Mouse (Mus musculus): Measurements from ENCODE around the gene Lime1. TPM values are rescaled to one million over a fixed set of nuclear protein-coding genes. Genes with fewer than 3 reads are reported as not detected.

Gene Lime1
- total RNA-seq, 2 experiments from 2014 or later = 3.8 to 11.5 TPM

Other genes with a start within 250 kb of the Lime1 start
- gene Kcnq2, start 244.8 kb upstream of the Lime1 start, total RNA-seq (2015; ENCODE audit: low replicate concordance) = not detected in 2 replicates
- gene Kcnq2, start 244.8 kb upstream of the Lime1 start, total RNA-seq (2017; ENCODE audit: low replicate concordance) = not detected in 2 replicates
- gene Eef1a2, start 223.1 kb upstream of the Lime1 start, total RNA-seq (2015; ENCODE audit: low replicate concordance) = not detected in 2 replicates
- gene Eef1a2, start 223.1 kb upstream of the Lime1 start, total RNA-seq (2017; ENCODE audit: low replicate concordance) = not detected in 2 replicates
- gene Ppdpf, start 192.8 kb upstream of the Lime1 start, total RNA-seq (2015; ENCODE audit: low replicate concordance) = 45.6 and 74.6 TPM in 2 replicates
- 3.9 and 6.9 TPM in 2 replicates for gene Ppdpf, start 192.8 kb upstream of the Lime1 start, total RNA-seq (2017; ENCODE audit: low replicate concordance)
- 0.21 TPM in 1 of 2 replicates, not detected in the other for gene Ptk6, start 177.3 kb upstream of the Lime1 start, total RNA-seq (2015; ENCODE audit: low replicate concordance)
- gene Ptk6, start 177.3 kb upstream of the Lime1 start, total RNA-seq (2017; ENCODE audit: low replicate concordance) = 0.14 TPM in 1 of 2 replicates, not detected in the other
- gene Srms, start 166.9 kb upstream of the Lime1 start, total RNA-seq (2015; ENCODE audit: low replicate concordance) = not detected in 2 replicates
- gene Srms, start 166.9 kb upstream of the Lime1 start, total RNA-seq (2017; ENCODE audit: low replicate concordance) = not detected in 2 replicates
- 1.3 and 20.8 TPM in 2 replicates for gene Fndc11, start 160.1 kb upstream of the Lime1 start, total RNA-seq (2015; ENCODE audit: low replicate concordance)
- gene Fndc11, start 160.1 kb upstream of the Lime1 start, total RNA-seq (2017; ENCODE audit: low replicate concordance) = 0.98 and 1.4 TPM in 2 replicates
- 8.6 and 10.0 TPM in 2 replicates for gene Helz2, start 138.1 kb upstream of the Lime1 start, total RNA-seq (2015; ENCODE audit: low replicate concordance)
- gene Helz2, start 138.1 kb upstream of the Lime1 start, total RNA-seq (2017; ENCODE audit: low replicate concordance) = 11.8 and 12.1 TPM in 2 replicates
- 23.6 and 24.6 TPM in 2 replicates for gene Gmeb2, start 92.0 kb upstream of the Lime1 start, total RNA-seq (2015; ENCODE audit: low replicate concordance)
- 15.4 and 41.7 TPM in 2 replicates for gene Gmeb2, start 92.0 kb upstream of the Lime1 start, total RNA-seq (2017; ENCODE audit: low replicate concordance)
- not detected in 2 replicates for gene Stmn3, start 65.6 kb upstream of the Lime1 start, total RNA-seq (2015; ENCODE audit: low replicate concordance)
- not detected in 2 replicates for gene Stmn3, start 65.6 kb upstream of the Lime1 start, total RNA-seq (2017; ENCODE audit: low replicate concordance)
- 7.7 and 17.5 TPM in 2 replicates for gene Rtel1, start 60.3 kb upstream of the Lime1 start, total RNA-seq (2015; ENCODE audit: low replicate concordance)
- gene Rtel1, start 60.3 kb upstream of the Lime1 start, total RNA-seq (2017; ENCODE audit: low replicate concordance) = 19.9 and 23.7 TPM in 2 replicates
- 0.77 and 2.3 TPM in 2 replicates for gene Zgpat, start 15.2 kb upstream of the Lime1 start, total RNA-seq (2015; ENCODE audit: low replicate concordance)
- gene Zgpat, start 15.2 kb upstream of the Lime1 start, total RNA-seq (2017; ENCODE audit: low replicate concordance) = 10.5 and 11.0 TPM in 2 replicates
- 0.96 and 11.1 TPM in 2 replicates for gene Arfrp1, start 14.7 kb upstream of the Lime1 start, total RNA-seq (2015; ENCODE audit: low replicate concordance)
- 4.0 and 13.0 TPM in 2 replicates for gene Arfrp1, start 14.7 kb upstream of the Lime1 start, total RNA-seq (2017; ENCODE audit: low replicate concordance)
- gene Zbtb46, start 79.3 kb downstream of the Lime1 start, total RNA-seq (2015; ENCODE audit: low replicate concordance) = 1.9 and 2.9 TPM in 2 replicates
- gene Zbtb46, start 79.3 kb downstream of the Lime1 start, total RNA-seq (2017; ENCODE audit: low replicate concordance) = 5.4 and 6.2 TPM in 2 replicates
- not detected in 2 replicates for gene Abhd16b, start 113.1 kb downstream of the Lime1 start, total RNA-seq (2015; ENCODE audit: low replicate concordance)
- gene Abhd16b, start 113.1 kb downstream of the Lime1 start, total RNA-seq (2017; ENCODE audit: low replicate concordance) = not detected in 2 replicates
- 21.3 and 27.5 TPM in 2 replicates for gene Tpd52l2, start 117.1 kb downstream of the Lime1 start, total RNA-seq (2015; ENCODE audit: low replicate concordance)
- gene Tpd52l2, start 117.1 kb downstream of the Lime1 start, total RNA-seq (2017; ENCODE audit: low replicate concordance) = 25.3 and 41.0 TPM in 2 replicates
- 8.2 and 17.1 TPM in 2 replicates for gene Dnajc5, start 140.4 kb downstream of the Lime1 start, total RNA-seq (2015; ENCODE audit: low replicate concordance)
- 12.7 and 14.8 TPM in 2 replicates for gene Dnajc5, start 140.4 kb downstream of the Lime1 start, total RNA-seq (2017; ENCODE audit: low replicate concordance)
- 18.8 and 40.8 TPM in 2 replicates for gene Uckl1, start 204.8 kb downstream of the Lime1 start, total RNA-seq (2015; ENCODE audit: low replicate concordance)
- gene Uckl1, start 204.8 kb downstream of the Lime1 start, total RNA-seq (2017; ENCODE audit: low replicate concordance) = 11.6 and 16.0 TPM in 2 replicates
- gene Prpf6, start 211.8 kb downstream of the Lime1 start, total RNA-seq (2015; ENCODE audit: low replicate concordance) = 9.2 and 16.9 TPM in 2 replicates
- gene Prpf6, start 211.8 kb downstream of the Lime1 start, total RNA-seq (2017; ENCODE audit: low replicate concordance) = 21.0 and 30.1 TPM in 2 replicates
- 2.1 and 6.3 TPM in 2 replicates for gene Zfp512b, start 212.7 kb downstream of the Lime1 start, total RNA-seq (2015; ENCODE audit: low replicate concordance)
- 1.5 and 5.1 TPM in 2 replicates for gene Zfp512b, start 212.7 kb downstream of the Lime1 start, total RNA-seq (2017; ENCODE audit: low replicate concordance)
- gene Samd10, start 219.1 kb downstream of the Lime1 start, total RNA-seq (2015; ENCODE audit: low replicate concordance) = 0.63 and 4.0 TPM in 2 replicates
- gene Samd10, start 219.1 kb downstream of the Lime1 start, total RNA-seq (2017; ENCODE audit: low replicate concordance) = 0.56 and 1.9 TPM in 2 replicates